Mouse (Mus musculus) 416B (cell line): Measurements from ENCODE around the gene Ttc7.

Source experiments
- DNase-seq: peaks from one replicate; pipeline ENCODE4 v3.0.0; 2011; ENCODE audit warnings: low read depth

The Ttc7 gene

GRCm38 (mm10) chr17:87367640-87368039 is 85.0 kb downstream of the Ttc7 start:
- DNase-seq, result no peak

GRCm38 (mm10) chr17:87368481-87368880 is 85.8 kb downstream of the Ttc7 start:
- peak; percentile 48 for DNase-seq

DNA sequence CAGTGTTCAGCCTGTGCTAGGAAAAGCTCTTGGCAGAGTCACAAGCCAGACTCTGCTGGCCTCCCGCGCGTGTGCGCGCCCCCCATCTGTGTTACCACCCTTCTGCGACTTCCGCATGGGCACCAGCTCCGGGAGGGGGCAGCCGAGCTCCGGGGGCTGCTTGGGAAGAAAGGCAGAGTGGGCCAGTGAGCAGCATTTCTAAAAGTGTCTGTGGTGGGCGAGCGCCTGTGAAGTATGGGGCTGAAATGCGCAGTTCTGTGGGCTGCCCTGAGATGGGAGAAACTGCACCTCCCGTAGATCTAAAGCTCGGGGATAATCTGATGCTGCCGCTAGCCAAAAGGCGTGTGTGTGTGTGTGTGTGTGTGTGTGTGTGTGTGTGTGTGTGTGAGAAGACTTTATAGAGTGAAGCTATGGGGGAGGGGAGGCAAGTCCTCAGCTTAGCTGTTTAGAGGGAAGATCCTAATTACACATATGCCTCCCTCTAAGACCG is 86.6 kb downstream of the Ttc7 start:
- no peak for DNase-seq

- no peak for DNase-seq
Measured at GRCm38 (mm10) chr17:87372189-87372588, 89.5 kb downstream of the Ttc7 start.

DNA sequence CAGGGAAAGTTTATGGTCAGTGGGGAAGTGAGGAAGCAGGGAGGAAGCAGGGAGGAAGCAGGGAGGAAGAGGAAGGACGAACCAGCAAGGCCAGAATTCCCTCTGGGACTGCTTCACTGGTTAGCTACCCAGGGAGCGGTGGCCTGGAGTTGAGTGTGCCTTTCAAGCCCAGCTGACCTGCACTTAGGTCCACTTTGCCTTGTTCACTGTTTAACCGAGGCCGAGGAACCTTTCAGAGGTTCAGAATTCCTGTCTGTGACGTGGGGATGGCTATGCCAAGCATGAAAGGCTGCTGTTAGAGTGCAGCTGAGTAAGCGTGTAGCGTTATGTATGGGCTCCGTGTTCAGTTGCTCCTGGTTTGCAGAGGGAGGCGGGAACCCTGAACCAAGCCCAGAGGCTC is 90.6 kb downstream of the Ttc7 start:
- DNase-seq, result no peak

GRCm38 (mm10) chr17:87375941-87376511 is 93.3 kb downstream of the Ttc7 start:
- DNase-seq, result peak; percentile 26

- no peak for DNase-seq
Measured at GRCm38 (mm10) chr17:87376831-87377471, 94.3 kb downstream of the Ttc7 start.

- DNase-seq, result no peak
Measured at GRCm38 (mm10) chr17:87377536-87377935, 94.8 kb downstream of the Ttc7 start.

DNA sequence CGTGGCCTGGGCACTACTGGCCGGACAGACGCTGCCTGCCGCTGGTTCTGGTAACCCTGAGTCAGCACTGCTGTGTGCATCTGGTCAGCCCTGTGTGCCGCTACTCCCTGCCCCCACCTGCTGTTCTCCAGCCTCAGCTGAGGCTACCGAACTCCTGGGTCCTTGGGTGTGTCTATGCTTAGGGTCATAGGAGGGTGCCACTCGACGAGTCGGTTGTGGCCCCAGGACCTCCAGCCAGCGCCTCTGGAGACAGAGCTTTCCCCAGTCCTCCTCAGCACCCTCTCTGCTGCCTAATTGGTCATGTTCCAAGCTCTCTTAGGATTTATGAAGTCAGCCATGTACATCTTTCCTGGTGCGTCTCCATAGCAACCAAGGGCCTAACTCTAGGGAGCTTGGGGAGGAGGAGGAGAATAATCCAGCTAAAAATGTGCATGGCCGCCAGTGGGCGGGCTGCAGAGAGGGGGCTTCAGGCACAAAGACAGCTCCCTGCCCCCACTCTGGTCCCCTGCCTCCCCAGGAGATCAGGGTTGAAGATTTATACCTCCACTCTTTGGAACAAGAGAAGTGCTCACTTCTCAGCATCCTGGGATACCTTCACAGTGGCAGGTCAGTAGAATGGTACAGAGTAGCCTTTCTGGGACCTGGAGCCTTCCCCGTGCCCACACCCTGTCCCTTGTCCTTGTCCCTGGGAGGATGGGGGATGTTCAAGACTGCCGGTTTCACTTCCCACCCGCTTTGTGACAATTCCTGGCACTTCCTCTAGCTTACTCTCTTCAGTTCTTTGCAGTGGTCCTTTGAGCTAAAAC is 95.9 kb downstream of the Ttc7 start:
- DNase-seq, result no peak

GRCm38 (mm10) chr17:87379160-87379624 is 96.5 kb downstream of the Ttc7 start:
- no peak for DNase-seq

DNA sequence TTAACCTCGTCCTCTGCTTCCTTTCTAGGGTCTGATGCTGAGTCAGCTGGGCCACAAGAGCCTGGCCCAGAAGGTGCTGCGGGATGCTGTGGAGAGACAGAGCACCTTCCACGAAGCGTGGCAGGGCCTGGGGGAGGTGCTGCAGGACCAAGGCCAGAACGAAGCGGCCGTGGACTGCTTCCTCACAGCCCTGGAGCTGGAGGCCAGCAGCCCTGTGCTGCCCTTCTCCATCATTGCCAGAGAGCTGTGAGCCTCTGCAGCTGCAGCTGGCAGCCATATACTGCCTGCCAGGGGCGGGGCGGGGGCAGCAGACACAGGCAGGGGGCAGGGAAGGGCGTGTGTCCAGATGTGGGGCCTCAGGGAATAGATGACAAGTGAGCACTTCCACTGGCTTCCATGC is 97.1 kb downstream of the Ttc7 start:
- DNase-seq, result no peak

DNA sequence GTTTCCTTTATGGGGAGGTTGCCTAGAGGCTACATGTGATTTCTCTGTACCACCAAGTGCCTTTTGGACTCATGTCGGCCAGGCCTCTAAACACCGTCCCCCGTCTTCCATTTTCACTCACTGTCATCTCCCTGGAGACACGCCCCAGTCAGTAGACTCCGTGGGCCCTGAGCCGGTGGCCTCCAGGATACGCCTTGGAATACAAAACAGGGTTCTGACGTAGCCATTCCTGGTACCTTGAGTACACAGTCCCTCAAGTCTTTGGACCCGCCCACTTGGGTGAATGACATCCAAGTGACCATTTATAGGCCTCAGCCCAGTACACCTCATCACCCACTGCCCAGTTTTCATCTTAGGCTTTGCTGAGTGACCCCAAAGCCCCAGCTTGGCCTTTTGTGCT is 98.0 kb downstream of the Ttc7 start:
- DNase-seq, result no peak

DNA sequence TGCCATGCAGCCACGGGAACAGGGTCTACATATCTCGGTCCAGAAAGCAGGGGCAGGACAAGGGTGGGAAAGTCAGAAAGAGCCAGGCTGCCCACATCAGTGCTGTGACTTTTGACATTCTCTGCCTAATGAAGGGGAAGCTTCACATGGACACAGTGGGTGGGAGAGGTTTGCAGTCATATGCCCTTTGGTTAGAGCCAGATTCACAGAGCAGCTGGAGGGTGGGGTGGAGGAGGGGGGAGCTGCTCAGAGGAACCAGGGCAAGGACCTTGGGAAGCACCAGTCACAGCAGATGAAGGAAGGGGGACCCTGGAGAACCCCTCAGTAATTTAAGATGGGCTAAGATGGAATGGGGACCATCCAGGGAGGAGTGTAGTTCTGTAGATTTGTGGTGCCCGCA is 103.1 kb downstream of the Ttc7 start:
- no peak for DNase-seq

GRCm38 (mm10) chr17:87387068-87387467 is 104.4 kb downstream of the Ttc7 start:
- no peak for DNase-seq

DNA sequence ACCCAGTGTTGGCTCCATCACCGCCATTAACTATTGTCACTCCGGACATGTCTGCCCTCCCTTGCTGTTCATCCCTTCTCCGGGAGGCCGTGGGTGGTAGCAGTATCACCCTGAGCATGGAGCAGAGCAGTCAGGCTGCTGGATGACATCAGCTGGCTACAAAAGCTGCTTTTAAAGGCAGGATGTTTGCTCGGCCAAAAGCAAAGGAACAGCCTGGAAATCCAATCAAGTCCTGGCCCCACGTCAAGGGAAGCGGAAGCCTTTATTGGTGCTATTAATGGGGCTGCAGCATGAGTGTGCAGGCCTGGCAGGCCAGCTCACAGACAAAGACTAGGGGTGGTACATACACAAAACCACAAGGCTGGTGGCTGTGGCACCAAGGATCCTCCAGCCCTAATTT is 108.6 kb downstream of the Ttc7 start:
- DNase-seq, result no peak

DNA sequence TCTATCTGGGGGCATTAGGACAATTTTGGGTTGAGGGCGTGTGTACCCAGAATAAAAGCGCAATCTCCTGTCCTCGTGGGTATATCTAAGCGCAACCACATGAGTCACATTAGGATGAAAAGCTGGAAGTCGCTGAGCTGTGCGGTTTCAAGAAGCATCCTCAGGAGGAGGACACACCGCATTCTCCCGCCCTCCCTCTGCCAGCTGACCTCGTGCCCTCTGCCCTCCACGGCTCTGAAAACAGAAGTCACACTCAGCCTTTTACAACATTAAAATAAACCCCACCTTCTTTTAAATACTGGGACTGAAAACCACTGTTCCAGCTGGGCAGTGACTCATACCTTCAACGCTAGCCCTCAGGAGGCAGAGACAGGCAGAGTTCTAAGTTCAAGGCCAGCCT is 114.4 kb downstream of the Ttc7 start:
- DNase-seq, result no peak

- DNase-seq, result no peak
Measured at GRCm38 (mm10) chr17:87402444-87402843, 119.8 kb downstream of the Ttc7 start.

- no peak for DNase-seq
Measured at GRCm38 (mm10) chr17:87403462-87403861, 120.8 kb downstream of the Ttc7 start.

GRCm38 (mm10) chr17:87405576-87405975 is 122.9 kb downstream of the Ttc7 start:
- DNase-seq, result peak; percentile 83

DNA sequence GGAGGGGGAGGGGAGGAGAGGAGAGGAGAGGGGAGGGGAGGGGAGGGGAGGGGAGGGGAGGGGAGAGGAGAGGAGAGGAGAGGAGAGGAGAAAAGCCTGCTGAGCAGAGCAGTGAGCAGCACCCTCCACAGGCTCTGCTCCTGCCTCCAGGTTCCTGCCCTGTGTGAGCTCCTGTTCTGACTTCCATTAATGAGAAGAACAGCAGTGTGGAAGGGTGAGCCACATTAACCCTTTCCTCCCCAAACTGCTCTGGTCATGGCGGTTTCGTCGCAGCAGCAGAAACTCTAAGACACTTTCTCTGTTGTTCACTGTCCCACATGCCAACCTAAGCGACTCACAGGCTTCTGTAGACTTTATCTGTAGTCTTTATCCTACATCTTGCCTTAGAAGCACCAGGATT is 124.0 kb downstream of the Ttc7 start:
- no peak for DNase-seq

DNA sequence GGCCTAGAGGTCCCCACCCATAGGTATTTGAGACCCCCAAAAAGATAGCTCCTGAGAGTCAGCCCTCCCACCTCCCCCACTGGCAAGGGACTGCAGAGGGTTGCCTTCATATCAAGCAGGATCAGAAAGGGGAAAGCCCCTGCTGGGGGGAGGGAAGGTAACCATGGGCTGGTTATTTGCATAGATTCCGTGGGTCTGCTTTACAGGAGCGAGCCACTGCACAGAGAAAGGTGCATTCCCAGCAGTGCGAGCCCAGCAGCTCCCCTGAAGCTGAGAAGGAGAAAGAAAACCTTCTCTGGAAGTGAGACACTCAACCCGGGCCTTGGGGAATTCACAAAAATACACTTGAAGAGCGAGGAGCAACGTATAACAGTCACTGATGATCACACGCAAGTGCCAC is 135.4 kb downstream of the Ttc7 start:
- DNase-seq, result no peak

DNA sequence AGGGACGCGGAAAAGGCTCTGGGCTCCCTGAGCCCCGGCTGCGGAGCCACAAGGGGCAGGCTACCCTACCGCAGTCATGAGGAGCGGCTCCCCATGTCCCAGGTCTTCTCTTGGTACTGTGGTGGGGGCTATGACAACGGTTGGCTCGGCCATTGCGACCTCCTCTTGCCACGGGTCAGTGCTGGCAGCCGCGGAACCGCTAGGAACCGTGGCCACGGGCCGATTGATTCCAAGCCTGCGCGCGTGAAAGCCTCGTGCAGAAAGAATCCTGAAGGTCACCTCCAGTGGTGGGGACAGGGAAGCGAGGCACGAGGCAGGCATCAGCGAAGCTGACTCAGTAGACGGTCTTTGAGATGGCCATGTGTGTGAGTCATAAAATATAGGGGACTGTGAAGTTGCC is 144.8 kb downstream of the Ttc7 start, which contains the start of gene Stpg4:
Stpg4 (minus strand) TSS at position 231 of the 400 bp plus-strand sequence.
- no peak for DNase-seq

DNA sequence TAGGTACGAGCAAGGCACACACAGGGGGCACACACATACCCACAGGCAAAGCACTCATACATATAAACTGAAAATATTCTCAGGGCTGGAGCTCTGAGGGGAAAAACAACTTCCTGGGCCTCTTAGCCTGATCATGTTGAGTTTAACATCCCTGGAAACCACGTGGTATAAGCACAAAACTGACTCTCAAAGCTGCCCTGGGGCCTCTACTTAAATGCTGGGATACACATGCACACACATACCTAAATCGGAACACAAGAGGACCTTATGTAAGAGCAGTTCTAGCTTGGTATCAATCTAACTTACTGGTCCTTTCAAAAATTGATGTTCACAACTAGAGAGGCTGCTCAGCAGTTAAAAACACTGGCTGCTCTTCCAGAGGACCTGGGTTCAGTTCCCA is 146.7 kb downstream of the Ttc7 start:
- DNase-seq, result no peak
